Mouse (Mus musculus): Measurements from ENCODE around the gene Ssbp3.

Gene Ssbp3

GRCm38 (mm10) chr4:107048568-107049162 is 138.2 kb downstream of the Ssbp3 start:
- no peak for DNase-seq (ENCODE audit: low read depth, low spot score)

- no peak for DNase-seq (ENCODE audit: low read depth, low spot score)
Observed at GRCm38 (mm10) chr4:107051889-107052288, 141.4 kb downstream of the Ssbp3 start.

GRCm38 (mm10) chr4:107052962-107053553 is 142.6 kb downstream of the Ssbp3 start:
- no peak for DNase-seq (ENCODE audit: low read depth, low spot score)

- no peak for DNase-seq (ENCODE audit: low read depth, low spot score)
Observed at GRCm38 (mm10) chr4:107056088-107056487, 145.6 kb downstream of the Ssbp3 start.

GRCm38 (mm10) chr4:107058346-107058745 is 147.8 kb downstream of the Ssbp3 start:
- DNase-seq (ENCODE audit: low read depth, low spot score) = no peak

GRCm38 (mm10) chr4:107058781-107059180 is 148.3 kb downstream of the Ssbp3 start:
- DNase-seq (ENCODE audit: low read depth, low spot score) = no peak

- DNase-seq (ENCODE audit: low read depth, low spot score) = no peak
Observed at GRCm38 (mm10) chr4:107061560-107061959, 151.1 kb downstream of the Ssbp3 start.

GRCm38 (mm10) chr4:107063214-107063613 is 152.7 kb downstream of the Ssbp3 start:
- DNase-seq (ENCODE audit: low read depth, low spot score) = no peak

- DNase-seq (ENCODE audit: low read depth, low spot score) = no peak
Observed at GRCm38 (mm10) chr4:107064394-107065098, 154.0 kb downstream of the Ssbp3 start.

- peak; percentile 98 for DNase-seq (ENCODE audit: low read depth, low spot score)
Observed at GRCm38 (mm10) chr4:107066252-107067124, 156.0 kb downstream of the Ssbp3 start, which contains the start of the genes Mrpl37 and Cyb5rl. Gene Mrpl37, minus strand, starts transcription at chr4:107066868. Gene Cyb5rl, plus strand, starts transcription at chr4:107066988.

GRCm38 (mm10) chr4:107067151-107067840 is 156.8 kb downstream of the Ssbp3 start:
- DNase-seq (ENCODE audit: low read depth, low spot score) = peak; percentile 79

GRCm38 (mm10) chr4:107072343-107072742 is 161.8 kb downstream of the Ssbp3 start:
- DNase-seq (ENCODE audit: low read depth, low spot score) = no peak

- no peak for DNase-seq (ENCODE audit: low read depth, low spot score)
Observed at GRCm38 (mm10) chr4:107075456-107075855, 165.0 kb downstream of the Ssbp3 start.

GRCm38 (mm10) chr4:107078894-107079293 is 168.4 kb downstream of the Ssbp3 start:
- DNase-seq (ENCODE audit: low read depth, low spot score) = no peak

- DNase-seq (ENCODE audit: low read depth, low spot score) = no peak
Observed at GRCm38 (mm10) chr4:107079716-107080115, 169.2 kb downstream of the Ssbp3 start.

- no peak for DNase-seq (ENCODE audit: low read depth, low spot score)
Observed at GRCm38 (mm10) chr4:107082185-107082584, 171.7 kb downstream of the Ssbp3 start.

- no peak for DNase-seq (ENCODE audit: low read depth, low spot score)
Observed at GRCm38 (mm10) chr4:107083126-107083525, 172.6 kb downstream of the Ssbp3 start.

GRCm38 (mm10) chr4:107084343-107084742 is 173.8 kb downstream of the Ssbp3 start:
- DNase-seq (ENCODE audit: low read depth, low spot score) = no peak

- DNase-seq (ENCODE audit: low read depth, low spot score) = no peak
Observed at GRCm38 (mm10) chr4:107084858-107085257, 174.4 kb downstream of the Ssbp3 start.

- no peak for DNase-seq (ENCODE audit: low read depth, low spot score)
Observed at GRCm38 (mm10) chr4:107091696-107092095, 181.2 kb downstream of the Ssbp3 start.
